In genomic region chr5:120433135-120433760, GRCm38 (mm10) we compare ENCODE assay signal across 17 mouse cellular contexts. TPM values are rescaled to one million over a fixed set of nuclear protein-coding genes. Genes with fewer than 3 reads are reported as not detected.
DNase-seq lines count a peak whose midpoint lies in the region; ATAC-seq lines count a peak whose summit lies in the region.
"Had no signal": no experiment of that assay in that cellular context is flagged by ENCODE, and none has a peak within 500 bp of the region (broad histone marks: within the 10 kb centered on the region; RNA-seq: fewer than 3 reads in every experiment).

No protein-coding gene starts in this region.

- WGBS in embryonic facial prominence, embryonic 10.5 days = under 1% methylated on average over 13 of the region's 13 CpGs
- 2% methylated on average over 13 of the region's 13 CpGs for whole genome bisulfite sequencing in hindbrain, embryonic 10.5 days
- WGBS in midbrain, embryonic 10.5 days = under 1% methylated on average over 13 of the region's 13 CpGs
- WGBS in neural tube, embryonic 14.5 days = under 1% methylated on average over 13 of the region's 13 CpGs

- no peak for ATAC-seq in neural tube, embryonic 14.5 days (ENCODE audit: low read depth)
- ATAC-seq in granulocyte monocyte progenitor cell, adult 5-6 weeks (replicated peaks; ENCODE audit: poor library complexity, severe bottlenecking) = no peak

- peaks cover 100% of the 10 kb centered on the region for H3K27me3 ChIP-seq in embryonic facial prominence, embryonic 10.5 days (replicated peaks; ENCODE audit: low read depth, poor library complexity, severe bottlenecking)
- peaks cover 100% of the 10 kb centered on the region for H3K27me3 ChIP-seq in hindbrain, embryonic 10.5 days (ENCODE audit: insufficient read depth, poor library complexity, severe bottlenecking)
- H3K27me3 ChIP-seq in midbrain, embryonic 10.5 days (ENCODE audit: low read depth, poor library complexity, severe bottlenecking) = peaks cover 100% of the 10 kb centered on the region
- peaks cover 40% of the 10 kb centered on the region for H3K27me3 ChIP-seq in neural tube, embryonic 14.5 days (ENCODE audit: control insufficient read depth, insufficient read depth, low read length)

- H3K9me3 ChIP-seq in embryonic facial prominence, embryonic 10.5 days = no peaks in the 10 kb centered on the region
- H3K9me3 ChIP-seq in hindbrain, embryonic 10.5 days = no peaks in the 10 kb centered on the region
- H3K9me3 ChIP-seq in midbrain, embryonic 10.5 days (replicated peaks) = no peaks in the 10 kb centered on the region
- no peaks in the 10 kb centered on the region for H3K9me3 ChIP-seq in neural tube, embryonic 14.5 days (ENCODE audit: control insufficient read depth, low read length)

- H3K9ac ChIP-seq in neural tube, embryonic 14.5 days (replicated peaks; ENCODE audit: low read depth, low read length) = peak overlapping the region; percentile 89
- H3K9ac ChIP-seq: lung, embryonic 14.5 days had no signal

- H3K4me3 ChIP-seq in embryonic facial prominence, embryonic 10.5 days = peak overlapping the region; percentile 56
- H3K4me3 ChIP-seq in hindbrain, embryonic 10.5 days = peak overlapping the region; percentile 57
- H3K4me3 ChIP-seq in midbrain, embryonic 10.5 days = peak overlapping the region; percentile 59
- H3K4me3 ChIP-seq in neural tube, embryonic 14.5 days (ENCODE audit: low read depth, low read length) = peak overlapping the region; percentile 53

- DNase-seq in embryonic facial prominence, embryonic 10.5 days (ENCODE audit: low spot score) = peak; percentile 46
- DNase-seq in hindbrain, embryonic 10.5 days (ENCODE audit: low spot score) = peak; percentile 37
- DNase-seq in midbrain, embryonic 10.5 days (ENCODE audit: low spot score) = peak; percentile 40
- no peak for DNase-seq in thymus, postnatal 4 days
- no peak for DNase-seq in adrenal gland, postnatal 36 days
- DNase-seq in adrenal gland, postnatal 4 days (ENCODE audit: low spot score in 2 of 2) = no peak
- DNase-seq: adrenal gland, adult 8-10 months; heart, postnatal 4 days; kidney, adult 2 months; lung, embryonic 14.5 days had no signal

- H3K4me2 ChIP-seq in neural tube, embryonic 14.5 days (ENCODE audit: low read depth, low read length) = peak overlapping the region; percentile 74
- H3K4me2 ChIP-seq: lung, embryonic 14.5 days had no signal

- no peaks in the 10 kb centered on the region for H3K36me3 ChIP-seq in embryonic facial prominence, embryonic 10.5 days (replicated peaks)
- H3K36me3 ChIP-seq in hindbrain, embryonic 10.5 days = no peaks in the 10 kb centered on the region
- H3K36me3 ChIP-seq in midbrain, embryonic 10.5 days = peaks cover 3% of the 10 kb centered on the region; the same call in 1 of the 2 replicates
- no peaks in the 10 kb centered on the region for H3K36me3 ChIP-seq in neural tube, embryonic 14.5 days (ENCODE audit: control insufficient read depth, insufficient read depth, low read length)

- no peak overlapping the region; the same call in 1 of the 2 replicates for H3K27ac ChIP-seq in embryonic facial prominence, embryonic 10.5 days (replicated peaks)
- H3K27ac ChIP-seq in hindbrain, embryonic 10.5 days = peak overlapping the region; percentile 86
- peak overlapping the region; percentile 91 for H3K27ac ChIP-seq in midbrain, embryonic 10.5 days (replicated peaks)
- peak overlapping the region; percentile 44; the same call in 1 of the 2 replicates for H3K27ac ChIP-seq in neural tube, embryonic 14.5 days (ENCODE audit: low read depth, low read length)

- H3K4me1 ChIP-seq in embryonic facial prominence, embryonic 10.5 days = peaks cover 50% of the 10 kb centered on the region
- H3K4me1 ChIP-seq in hindbrain, embryonic 10.5 days (replicated peaks) = peaks cover 56% of the 10 kb centered on the region
- peaks cover 81% of the 10 kb centered on the region for H3K4me1 ChIP-seq in midbrain, embryonic 10.5 days
- peaks cover 2% of the 10 kb centered on the region; the same call in 1 of the 2 replicates for H3K4me1 ChIP-seq in neural tube, embryonic 14.5 days (ENCODE audit: control insufficient read depth, insufficient read depth, low read length)

RNA-seq across cellular contexts. Expression of gene Lhx5, which starts 1.7 kb away (rescaled TPM):
- polyA plus RNA-seq in embryonic facial prominence, embryonic 10.5 days (2016; fragmentation: Nextera tagmentation; extraction: Ambion mirVana) = 3.1 and 4.7 TPM in 2 replicates
- 12.1 and 34.0 TPM in 2 replicates for polyA plus RNA-seq in hindbrain, embryonic 10.5 days (2016; fragmentation: Nextera tagmentation; extraction: Ambion mirVana)
- polyA plus RNA-seq in midbrain, embryonic 10.5 days (2016; fragmentation: Nextera tagmentation; extraction: Ambion mirVana) = 23.5 and 30.5 TPM in 2 replicates
- polyA plus RNA-seq in neural tube, embryonic 14.5 days (2014; fragmentation: Nextera tagmentation; extraction: Ambion mirVana) = 27.6 and 28.1 TPM in 2 replicates
- not detected for total RNA-seq in adrenal gland, postnatal 36 days (2021)
- total RNA-seq in granulocyte monocyte progenitor cell, adult 5-6 weeks (2014; fragmentation: Nextera tagmentation) = not detected in 2 replicates
- total RNA-seq in granulocyte monocyte progenitor cell, adult 5-6 weeks (2017) = not detected in 2 replicates
- total RNA-seq in adrenal gland, postnatal 4 days (2021) = not detected
- total RNA-seq: adrenal gland, adult 8-10 months; gastrocnemius, adult 18-20 months; heart, postnatal 4 days; liver, adult 2 months; megakaryocyte progenitor cell, adult 5-6 weeks had no signal
- polyA plus RNA-seq: kidney, adult 2 months; liver, adult 2 months; lung, embryonic 14.5 days; spleen, adult 2 months had no signal

RNA-seq across cellular contexts. Expression of gene Sdsl, which starts 39.4 kb away (rescaled TPM):
- polyA plus RNA-seq in embryonic facial prominence, embryonic 10.5 days (2016; fragmentation: Nextera tagmentation; extraction: Ambion mirVana) = 6.2 and 7.1 TPM in 2 replicates
- 6.2 and 7.9 TPM in 2 replicates for polyA plus RNA-seq in hindbrain, embryonic 10.5 days (2016; fragmentation: Nextera tagmentation; extraction: Ambion mirVana)
- polyA plus RNA-seq in midbrain, embryonic 10.5 days (2016; fragmentation: Nextera tagmentation; extraction: Ambion mirVana) = 5.5 and 6.2 TPM in 2 replicates
- 5.8 and 8.3 TPM in 2 replicates for polyA plus RNA-seq in neural tube, embryonic 14.5 days (2014; fragmentation: Nextera tagmentation; extraction: Ambion mirVana)
- 10 to 100 TPM; 82.6 to 82.9 TPM for total RNA-seq in adrenal gland, postnatal 36 days (2021)
- 1.3 and 3.5 TPM in 2 replicates for total RNA-seq in granulocyte monocyte progenitor cell, adult 5-6 weeks (2014; fragmentation: Nextera tagmentation)
- 2.4 and 2.8 TPM in 2 replicates for total RNA-seq in granulocyte monocyte progenitor cell, adult 5-6 weeks (2017)
- total RNA-seq in adrenal gland, postnatal 4 days (2021) = 10 to 100 TPM; 61.7 to 63.9 TPM

RNA-seq across cellular contexts. Expression of gene Sds, which starts 43.1 kb away (rescaled TPM):
- polyA plus RNA-seq in embryonic facial prominence, embryonic 10.5 days (2016; fragmentation: Nextera tagmentation; extraction: Ambion mirVana) = not detected in 2 replicates
- not detected in 2 replicates for polyA plus RNA-seq in hindbrain, embryonic 10.5 days (2016; fragmentation: Nextera tagmentation; extraction: Ambion mirVana)
- polyA plus RNA-seq in midbrain, embryonic 10.5 days (2016; fragmentation: Nextera tagmentation; extraction: Ambion mirVana) = not detected in 2 replicates
- polyA plus RNA-seq in neural tube, embryonic 14.5 days (2014; fragmentation: Nextera tagmentation; extraction: Ambion mirVana) = 0.29 TPM in 1 of 2 replicates, not detected in the other
- 1 to 10 TPM in 1 of 2 experiments, not detected in 1; 1.3 TPM for total RNA-seq in adrenal gland, postnatal 36 days (2021)
- total RNA-seq in granulocyte monocyte progenitor cell, adult 5-6 weeks (2014; fragmentation: Nextera tagmentation) = not detected in 2 replicates
- total RNA-seq in granulocyte monocyte progenitor cell, adult 5-6 weeks (2017) = not detected in 2 replicates
- total RNA-seq in adrenal gland, postnatal 4 days (2021) = 1 to 10 TPM in 1 of 2 experiments, not detected in 1; 1.8 TPM
- total RNA-seq: heart, postnatal 4 days; left cerebral cortex, postnatal 10 days; megakaryocyte progenitor cell, adult 5-6 weeks had no signal
- polyA plus RNA-seq: kidney, adult 2 months; lung, embryonic 14.5 days; spleen, adult 2 months had no signal

Comparison
In these comparisons a context has a peak if more than half of its experiments do, and no peak if none do; other contexts are left out.
1. DNase-seq: peak in embryonic facial prominence, embryonic 10.5 days (single experiment), hindbrain, embryonic 10.5 days (single experiment) and midbrain, embryonic 10.5 days (single experiment); none in thymus, postnatal 4 days (single experiment), adrenal gland, postnatal 36 days (0 of 2) and adrenal gland, postnatal 4 days (0 of 2).
2. Peak in every context shown above with its lines, with median percentiles within 50 percentile points of each other: H3K4me3 ChIP-seq.